Mouse (Mus musculus): ENCODE data around the gene Grip1. TPM values are rescaled to one million over a fixed set of nuclear protein-coding genes. Genes with fewer than 3 reads are reported as not detected.
A peak's percentile ranks its signal among the peaks of the same experiment; 100 is the strongest.

Grip1 gene
- total RNA-seq, 4 experiments from 2014 or later: 25.2 to 28.8 (median 26.2) TPM

DNA sequence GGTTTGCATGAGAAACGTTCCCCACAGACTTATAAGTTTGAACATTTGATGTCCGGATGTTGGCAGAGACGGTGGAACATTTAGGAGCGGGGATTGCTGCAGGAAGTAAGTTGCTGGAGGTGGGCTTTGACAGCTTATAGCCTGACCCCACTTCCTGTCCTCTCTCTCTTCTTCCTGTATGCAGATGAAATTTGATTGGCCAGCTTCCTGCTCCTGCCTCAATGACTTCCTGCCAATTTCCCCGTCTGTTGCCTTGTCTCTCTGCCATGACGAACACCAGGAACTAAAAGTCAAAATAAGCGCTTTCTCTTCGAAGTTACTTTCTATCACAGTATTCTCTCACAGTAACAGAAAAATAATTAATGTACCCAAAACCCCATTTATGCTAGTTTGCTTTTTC, 289.1 kb downstream of the Grip1 start:
- DNase-seq (ENCODE audit: low spot score in 2 of 2): peak in 1 of 2 experiments; percentile 44

DNA sequence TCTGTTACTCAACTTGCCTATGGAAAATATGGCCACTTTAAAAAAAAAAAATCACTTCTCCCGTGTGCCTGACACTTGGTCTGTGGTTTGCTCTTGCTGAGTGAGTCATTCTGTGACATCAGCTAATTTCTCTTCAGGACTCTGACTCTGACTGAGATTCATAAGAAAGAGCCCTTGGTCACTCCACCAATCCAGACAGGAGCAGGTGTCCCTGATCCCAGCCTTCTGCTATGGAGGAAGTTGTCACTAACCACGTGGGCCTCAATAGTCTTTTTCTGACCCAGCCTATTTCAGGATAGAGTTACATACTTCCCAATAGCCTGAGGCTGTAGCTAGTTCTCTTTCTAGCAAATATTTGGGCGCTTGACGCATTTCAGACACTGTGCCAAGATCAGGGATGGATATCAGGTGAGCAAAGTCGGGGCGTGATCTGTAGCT, 298.8 kb downstream of the Grip1 start:
- no peak for DNase-seq (ENCODE audit: low spot score in 2 of 2)

DNA sequence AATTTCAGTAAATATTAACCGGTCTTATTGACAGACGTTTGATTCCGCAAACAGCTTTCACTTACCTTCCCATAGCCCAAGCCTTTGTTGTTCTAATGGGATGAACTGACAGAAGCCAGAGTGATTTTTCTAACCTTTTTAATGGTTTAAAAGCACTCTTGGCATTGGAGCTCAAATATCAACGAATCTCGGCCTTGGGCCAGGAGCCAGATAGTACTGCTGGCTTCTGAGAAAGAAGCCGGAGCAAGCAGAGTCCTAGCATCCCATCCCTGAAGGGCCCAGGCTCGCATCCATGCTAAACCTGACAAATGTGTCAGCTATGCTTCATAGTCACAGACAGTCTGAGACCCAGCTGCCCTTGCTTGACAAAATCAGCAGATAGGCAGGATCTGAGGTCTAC, 302.6 kb downstream of the Grip1 start:
- DNase-seq (ENCODE audit: low spot score in 2 of 2): no peak

DNA sequence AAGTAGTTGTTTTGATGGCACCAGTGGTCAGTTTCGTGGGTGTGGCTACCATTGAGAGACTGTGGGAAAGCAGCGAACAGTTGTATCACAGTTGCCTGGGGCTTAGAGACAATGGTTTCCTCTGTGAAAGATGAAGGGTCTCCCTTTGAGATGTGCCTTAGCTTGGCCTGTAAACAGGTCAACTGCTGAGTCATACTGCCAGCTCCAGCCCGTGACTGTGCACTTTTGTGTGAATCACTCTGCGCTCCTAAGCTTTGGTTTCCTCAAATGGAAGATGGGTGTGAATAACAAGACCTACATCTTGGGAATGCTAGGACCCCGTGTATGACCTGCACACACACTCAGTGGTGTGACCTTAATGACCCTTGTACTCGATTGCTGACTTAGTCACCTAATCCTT, 303.6 kb downstream of the Grip1 start:
- no peak for DNase-seq (ENCODE audit: low spot score in 2 of 2)

DNA sequence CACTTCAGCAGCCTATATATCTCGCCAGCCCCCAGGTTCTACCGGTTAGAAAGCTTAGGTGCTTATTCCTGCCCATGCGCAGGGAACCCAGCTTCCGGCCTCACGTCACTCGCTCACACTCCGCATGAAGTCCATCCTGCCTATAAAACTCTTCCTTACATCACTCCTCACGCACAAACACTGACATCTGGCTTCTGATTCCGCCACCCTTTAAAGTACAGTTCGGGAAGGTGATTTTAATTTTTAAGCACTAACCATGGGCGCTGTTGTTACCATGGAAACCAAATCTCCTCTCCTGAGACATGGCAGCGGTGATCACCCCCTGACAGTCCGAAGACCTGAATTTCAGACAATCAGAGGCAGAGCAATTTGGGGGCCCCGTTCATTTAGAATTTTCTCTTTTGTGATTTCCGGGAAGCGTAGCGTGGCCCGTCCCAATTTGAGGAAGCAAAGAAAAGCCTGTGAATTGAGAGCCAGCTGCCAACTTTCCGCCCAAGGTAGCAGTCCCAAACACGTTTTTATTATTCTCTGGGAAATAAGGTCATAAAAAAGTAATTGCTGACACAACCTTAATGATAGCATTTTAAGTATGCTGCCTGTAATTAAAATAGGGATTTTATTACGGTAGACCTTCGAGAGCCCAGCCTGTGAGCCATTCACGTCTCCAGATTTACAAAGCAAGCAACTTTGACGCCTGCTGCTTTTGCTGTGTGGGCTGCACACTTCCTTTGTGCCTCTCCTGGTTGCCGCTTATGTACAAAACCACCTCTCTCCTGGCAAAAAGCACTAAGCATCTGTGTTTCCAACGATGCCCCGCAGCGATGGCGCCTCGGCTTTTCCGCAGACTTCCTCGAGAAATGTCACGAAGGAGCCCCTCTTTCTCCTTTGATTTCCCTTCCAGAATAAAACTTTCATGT, 308.1 kb downstream of the Grip1 start:
- peak in 1 of 2 experiments; percentile 24 for DNase-seq (ENCODE audit: low spot score in 2 of 2)

DNA sequence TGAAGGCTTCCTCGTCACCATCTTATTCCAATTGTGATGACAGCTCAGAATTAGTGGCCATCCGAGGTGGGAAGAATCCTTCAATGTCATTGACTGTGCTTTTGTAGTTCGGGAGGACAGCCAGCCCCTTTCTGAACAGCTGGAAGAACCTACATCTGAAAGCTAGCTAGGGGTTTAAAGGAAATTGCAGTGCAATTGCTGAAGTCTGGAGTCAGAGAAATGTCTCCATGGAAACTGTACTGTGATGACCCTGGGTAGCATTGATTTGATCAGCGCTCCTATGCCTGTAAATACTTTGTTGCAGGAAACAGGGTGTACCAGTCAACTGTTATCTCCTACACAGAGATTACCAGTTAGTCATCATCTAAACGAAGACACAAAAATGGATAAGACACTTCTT, 325.2 kb downstream of the Grip1 start:
- DNase-seq (ENCODE audit: low spot score in 2 of 2): no peak

DNA sequence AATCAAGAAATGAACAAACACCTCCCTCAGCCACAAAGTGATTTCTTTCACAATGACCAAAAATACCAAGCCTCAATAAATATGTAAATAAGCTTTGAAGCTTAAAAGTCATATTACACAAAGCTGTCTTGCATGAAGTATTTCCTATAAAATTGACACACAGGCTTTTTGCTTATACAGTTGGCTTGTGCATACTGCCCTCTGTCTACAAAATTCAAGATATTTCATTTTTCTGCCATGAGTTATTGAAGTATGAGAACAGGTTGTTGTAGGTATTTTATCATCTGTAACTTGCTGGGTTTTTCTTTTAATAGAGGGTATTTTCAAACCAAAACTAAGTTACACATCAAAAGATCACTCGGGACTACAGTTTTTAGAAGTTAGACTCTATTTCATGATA, 326.0 kb downstream of the Grip1 start:
- no peak for DNase-seq (ENCODE audit: low spot score in 2 of 2)

DNA sequence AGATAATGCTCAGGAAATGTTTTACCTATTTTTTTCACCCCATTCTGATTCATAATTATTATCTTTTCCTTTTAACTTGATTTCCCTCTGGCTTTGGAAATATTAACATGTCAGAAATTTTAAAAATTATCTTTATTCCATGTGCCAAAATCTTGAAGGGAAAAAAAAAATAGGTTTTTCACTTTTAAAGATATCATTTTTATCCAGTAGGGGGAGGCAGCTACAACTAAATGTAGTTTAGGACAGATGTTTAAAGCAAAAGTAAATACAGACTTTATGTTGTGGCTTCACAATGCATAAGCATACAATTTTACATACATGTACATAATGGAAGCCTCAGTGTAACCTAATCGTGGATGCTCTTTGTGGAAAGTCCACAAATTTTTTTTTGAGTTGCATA, 336.9 kb downstream of the Grip1 start:
- DNase-seq (ENCODE audit: low spot score in 2 of 2): no peak

DNA sequence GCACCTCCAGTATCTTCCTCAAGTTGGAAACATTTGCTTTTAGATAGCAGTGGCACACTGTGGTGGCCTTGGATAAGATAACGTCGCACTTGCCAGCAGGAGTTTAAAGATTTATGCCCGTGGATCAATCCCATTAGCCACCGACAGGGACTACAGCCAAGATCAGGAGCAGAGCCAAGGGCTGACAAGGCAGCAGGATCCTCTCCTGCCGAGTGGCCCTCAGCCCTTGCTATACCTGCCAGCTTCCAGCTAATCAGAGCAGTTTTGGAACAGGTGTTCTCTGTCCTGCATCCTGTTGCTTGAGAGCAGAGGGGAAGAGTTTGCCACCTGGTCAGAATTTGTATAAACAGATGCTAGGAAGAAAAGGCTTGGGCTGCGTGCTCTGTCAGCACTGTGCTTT, 348.8 kb downstream of the Grip1 start:
- no peak for DNase-seq (ENCODE audit: low spot score in 2 of 2)

DNA sequence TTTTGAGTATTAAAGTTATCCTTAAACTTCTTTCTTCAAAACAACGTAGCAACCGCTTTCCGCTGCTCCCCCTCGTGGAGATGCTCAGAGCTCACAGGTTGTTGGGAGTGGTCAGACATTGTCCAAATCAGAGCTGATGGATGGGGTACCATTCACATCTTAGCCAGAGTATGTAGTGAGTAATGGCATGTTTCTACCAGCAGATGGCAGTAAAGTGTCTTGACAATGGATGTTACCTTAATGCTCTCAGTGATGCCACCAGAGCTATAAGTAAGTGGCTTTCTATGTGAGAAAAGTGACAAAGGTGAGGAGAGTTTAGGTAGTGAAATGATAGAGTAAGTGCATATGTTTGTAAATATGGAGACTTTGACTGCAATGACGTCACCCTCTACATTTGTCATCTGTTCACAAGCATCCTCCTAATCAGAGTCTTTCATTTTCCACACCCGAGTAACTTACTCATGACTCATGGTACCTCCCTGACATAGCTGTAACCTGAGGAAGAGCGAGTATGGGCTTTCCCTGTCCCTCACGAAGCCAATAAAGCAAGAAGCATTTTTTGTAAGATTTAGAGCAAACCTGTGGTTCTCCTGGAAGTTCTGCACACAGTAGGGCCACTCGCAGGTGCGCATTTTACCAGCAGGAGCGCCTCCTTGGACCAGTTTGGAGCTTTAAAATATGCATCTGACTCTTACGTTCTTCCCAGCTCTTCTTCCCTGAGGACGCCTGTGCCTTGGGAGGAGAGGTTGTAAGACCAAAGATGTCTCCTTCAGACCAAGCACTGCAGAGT, 350.2 kb downstream of the Grip1 start:
- peak in 1 of 2 experiments; percentile 36 for DNase-seq (ENCODE audit: low spot score in 2 of 2)

DNA sequence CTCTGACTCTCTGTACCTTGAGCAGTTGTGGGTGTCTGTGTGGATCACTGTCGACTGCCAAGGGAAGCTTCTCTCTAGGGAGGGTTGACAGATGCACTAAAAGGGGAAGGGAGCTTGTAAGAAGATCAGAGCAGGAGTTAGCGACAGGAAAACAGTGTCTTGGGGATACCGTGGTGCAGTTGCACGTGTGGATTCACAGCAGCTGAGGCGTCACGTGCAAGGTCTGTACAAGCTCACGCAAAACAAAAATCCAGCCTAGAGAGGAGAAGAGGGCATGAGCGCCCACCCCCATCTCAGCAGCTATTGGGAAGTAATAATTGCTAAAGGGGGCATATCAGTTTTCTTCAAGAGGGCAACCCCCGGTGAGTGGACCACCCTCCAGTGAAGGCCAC, 350.8 kb downstream of the Grip1 start:
- DNase-seq (ENCODE audit: low spot score in 2 of 2): no peak

DNA sequence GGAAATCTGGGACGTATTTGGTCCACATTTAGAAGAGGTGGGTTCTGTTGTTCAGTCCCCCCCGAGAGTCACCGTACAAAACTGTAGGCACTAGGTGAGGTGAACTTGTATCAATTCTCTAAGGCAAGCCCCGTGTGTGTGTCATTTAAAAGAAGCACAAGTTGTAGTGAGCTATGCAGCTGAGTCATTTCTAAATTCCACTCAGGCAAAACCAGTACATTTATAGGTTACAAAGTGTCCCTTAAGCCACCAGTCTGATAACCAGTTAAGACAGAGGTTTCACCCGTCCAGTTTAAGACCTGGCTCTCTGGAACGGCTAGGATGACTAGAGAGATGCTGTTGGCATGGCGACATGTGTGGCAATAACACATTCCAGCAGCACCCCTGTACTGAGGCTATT, 351.5 kb downstream of the Grip1 start:
- no peak for DNase-seq (ENCODE audit: low spot score in 2 of 2)

DNA sequence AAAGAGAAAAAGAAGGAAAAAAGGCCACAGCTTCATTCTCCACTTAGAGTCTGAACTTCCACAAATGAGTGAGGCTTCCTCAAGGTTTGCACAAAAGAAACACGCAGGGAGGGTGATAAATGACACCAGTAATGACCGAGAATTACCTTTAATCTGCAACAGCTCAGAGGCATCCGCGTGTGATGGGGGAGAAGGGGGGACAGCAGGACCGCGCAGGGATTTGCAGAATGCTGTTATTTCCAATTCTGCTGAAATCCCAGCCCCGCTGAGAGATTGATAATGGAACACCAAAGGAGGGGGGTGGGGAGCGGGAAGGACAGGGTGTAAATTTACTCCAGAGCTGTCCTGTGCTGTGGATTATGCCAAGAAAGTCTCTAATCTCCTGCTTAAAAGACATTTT, 352.5 kb downstream of the Grip1 start:
- DNase-seq (ENCODE audit: low spot score in 2 of 2): no peak

DNA sequence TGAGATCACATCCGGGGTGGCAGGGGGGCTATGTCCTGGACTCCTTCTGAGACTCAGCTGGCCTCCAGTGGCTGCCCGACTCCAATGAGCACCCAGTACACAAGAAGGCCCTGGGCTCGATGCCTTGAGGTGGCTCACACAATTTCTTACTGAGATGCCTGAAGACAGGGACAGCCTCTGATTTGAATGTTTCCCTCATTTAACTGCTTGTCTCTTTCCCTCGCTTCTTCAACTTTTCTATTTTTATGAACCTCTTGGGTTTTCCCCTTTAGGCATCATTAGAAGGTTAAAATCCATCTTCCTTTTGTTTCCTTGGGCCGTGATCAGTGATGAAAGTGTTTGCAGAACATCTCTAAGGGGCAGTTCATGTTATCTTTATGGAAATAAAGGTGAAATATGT, 354.8 kb downstream of the Grip1 start:
- DNase-seq (ENCODE audit: low spot score in 2 of 2): no peak

DNA sequence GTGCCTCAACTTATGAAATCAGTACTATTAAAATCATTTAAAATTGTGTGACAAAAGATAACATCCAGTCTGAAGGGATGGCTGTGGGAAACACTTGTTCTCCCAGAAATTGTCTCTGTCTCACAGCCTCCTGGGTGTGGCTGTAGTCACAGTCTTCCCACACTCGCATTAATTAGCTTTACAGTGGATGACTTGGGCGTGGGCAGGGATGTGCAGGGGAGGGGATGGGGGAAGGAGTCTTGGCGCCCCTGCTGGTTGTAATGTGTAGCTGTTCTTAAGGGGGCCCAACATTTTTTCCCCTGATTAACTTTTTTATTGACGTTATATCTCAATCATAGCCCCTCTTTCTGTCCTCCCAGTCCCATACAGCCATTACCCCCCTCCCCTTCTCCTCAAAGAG, 360.5 kb downstream of the Grip1 start:
- DNase-seq (ENCODE audit: low spot score in 2 of 2): no peak

DNA sequence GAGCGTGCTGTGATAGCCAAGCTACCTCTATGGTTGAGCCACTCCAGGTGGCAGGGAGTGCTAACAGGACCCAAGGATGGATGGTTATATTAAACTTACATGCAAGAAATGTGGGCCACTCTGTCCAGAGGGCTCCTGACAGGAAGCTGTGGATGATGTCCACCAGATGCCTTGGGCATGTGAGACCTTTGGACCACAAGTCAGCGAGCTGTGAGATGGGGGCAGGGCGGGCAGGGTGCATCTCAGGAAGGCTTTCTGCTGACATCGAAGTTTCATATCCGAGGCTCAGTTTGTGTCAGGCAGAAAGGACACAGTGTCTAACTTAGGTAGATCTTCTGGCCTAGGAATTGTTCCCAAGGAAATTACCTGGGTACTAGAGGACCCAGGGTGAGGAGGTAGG, 362.4 kb downstream of the Grip1 start:
- no peak for DNase-seq (ENCODE audit: low spot score in 2 of 2)

DNA sequence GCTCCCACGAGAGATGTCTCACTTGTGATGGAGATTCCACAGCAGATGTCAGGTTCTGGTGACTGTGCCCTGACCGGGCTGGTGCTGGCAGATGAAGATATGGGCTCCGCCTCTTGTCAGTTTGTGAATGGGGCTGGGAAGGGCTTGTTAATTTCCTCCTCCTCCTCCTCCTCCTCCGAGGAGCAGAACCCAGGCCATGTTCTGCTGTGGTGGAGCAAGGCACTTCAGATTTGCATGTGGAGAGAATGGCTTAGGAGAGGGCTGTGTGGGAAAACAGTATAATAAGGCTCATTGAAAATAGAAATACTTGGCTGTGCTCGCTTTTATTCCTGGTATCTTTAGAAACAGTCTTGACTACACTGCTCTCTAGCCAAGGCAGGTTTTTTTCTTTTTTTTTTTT, 364.8 kb downstream of the Grip1 start:
- peak in 1 of 2 experiments; percentile 15 for DNase-seq (ENCODE audit: low spot score in 2 of 2)

DNA sequence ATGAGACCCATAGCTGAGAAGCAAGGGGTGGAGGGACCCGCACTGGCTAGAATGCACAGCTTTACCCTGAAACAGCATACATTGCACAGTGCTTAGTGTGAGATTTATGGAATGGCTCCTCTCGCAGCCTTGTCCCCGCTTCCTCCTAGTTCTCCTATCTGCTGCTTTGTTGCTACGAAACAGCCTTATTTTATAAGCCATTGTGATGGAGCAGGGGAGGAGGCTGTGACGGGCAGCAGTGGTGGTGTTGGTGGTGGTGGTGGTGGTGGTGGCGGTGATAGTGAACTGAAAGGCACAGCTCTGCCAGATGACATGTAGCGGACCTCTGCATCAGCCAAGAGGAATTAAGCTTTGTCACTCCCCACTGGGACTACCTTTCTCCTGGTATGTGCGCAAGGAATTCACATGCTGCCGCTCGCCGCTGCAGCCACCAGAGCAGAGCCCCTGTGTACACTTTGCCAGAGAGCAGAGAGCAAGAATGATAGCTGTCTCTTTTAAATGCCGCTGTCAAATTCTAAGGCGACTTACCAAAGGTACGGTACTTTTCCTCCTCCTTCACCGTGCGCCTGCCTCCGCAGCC, 365.6 kb downstream of the Grip1 start:
- peak; percentile 22 to 40 for DNase-seq (ENCODE audit: low spot score in 2 of 2)

DNA sequence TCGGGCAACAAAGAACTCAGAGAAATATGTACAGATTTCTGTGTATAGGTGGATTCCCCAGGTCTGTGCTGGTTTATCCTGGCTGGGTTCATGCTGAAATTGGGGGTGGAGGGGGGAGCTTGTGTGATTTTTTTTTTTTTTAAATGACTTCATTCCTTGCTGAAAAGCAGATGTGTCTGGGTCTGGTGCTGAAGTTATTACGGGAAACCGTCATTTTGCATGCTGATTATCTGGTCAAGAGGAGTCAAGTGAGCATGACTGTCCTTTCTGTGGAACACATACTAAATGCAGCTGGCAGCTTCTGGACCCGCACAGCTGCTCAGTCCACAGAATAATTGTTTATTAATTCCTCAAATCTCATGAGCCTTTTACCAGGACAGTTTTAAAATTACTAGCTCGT, 366.1 kb downstream of the Grip1 start:
- DNase-seq (ENCODE audit: low spot score in 2 of 2): peak in 1 of 2 experiments; percentile 19

DNA sequence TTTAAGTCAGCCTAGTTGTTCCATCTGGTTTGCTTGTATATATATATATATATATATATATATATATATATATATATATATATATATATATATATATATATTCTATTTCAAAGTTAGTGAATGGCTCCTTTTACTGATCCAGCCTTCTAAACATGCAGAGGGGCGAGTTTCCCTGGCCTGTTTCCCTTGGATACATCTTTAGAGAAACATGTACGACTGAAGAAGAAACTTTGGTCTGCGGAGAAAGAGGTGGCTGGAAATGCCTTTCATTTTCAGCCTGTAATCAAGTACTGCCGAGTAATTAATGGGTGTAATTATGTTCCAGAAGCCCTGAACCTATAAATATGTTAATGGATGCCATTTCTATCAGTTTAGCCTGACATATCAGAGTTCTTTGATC, 366.8 kb downstream of the Grip1 start:
- no peak for DNase-seq (ENCODE audit: low spot score in 2 of 2)

DNA sequence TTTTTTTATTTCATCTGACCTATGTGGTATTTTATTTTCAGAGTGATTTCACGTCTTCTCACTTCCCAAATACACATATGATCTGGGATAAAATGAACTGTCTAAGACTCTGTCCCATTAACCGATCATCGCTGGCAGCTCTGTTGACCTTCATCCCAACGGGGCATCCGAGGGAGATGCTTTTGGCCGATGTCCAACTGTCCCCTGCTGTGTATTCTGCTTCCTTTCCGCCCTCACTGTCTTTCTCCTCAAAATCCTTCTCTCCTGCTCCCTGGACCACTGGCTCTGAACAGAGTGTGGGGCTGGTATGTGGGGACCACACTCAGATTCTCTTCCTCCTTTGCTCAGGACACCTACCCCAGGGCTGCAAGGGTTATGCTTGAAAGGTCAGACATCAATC, 370.1 kb downstream of the Grip1 start:
- DNase-seq (ENCODE audit: low spot score in 2 of 2): no peak

DNA sequence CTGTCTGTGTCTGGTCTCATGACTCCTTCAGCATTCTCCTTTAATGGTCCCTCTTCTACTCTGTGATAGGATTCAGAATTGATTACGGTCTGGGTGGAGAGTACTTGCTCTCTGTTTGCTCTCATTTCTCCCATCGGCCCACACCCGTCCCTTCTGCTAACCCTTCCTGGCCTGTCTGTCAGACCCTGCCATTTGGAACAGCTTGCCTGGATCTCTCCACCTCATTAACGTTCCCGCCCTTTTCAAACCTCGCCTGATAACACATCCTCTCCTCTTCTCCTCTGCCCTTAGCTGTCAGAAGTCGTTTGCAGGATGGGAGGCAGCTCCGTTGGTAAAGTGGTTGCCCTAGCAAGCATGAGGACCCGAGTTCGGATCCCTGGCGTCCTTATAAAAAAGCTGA, 370.9 kb downstream of the Grip1 start:
- DNase-seq (ENCODE audit: low spot score in 2 of 2): no peak

Measured in layer of hippocampus, adult 8-10 months (tissue).